Mouse (Mus musculus): Measurements from ENCODE around the gene Arhgef12. TPM values are rescaled to one million over a fixed set of nuclear protein-coding genes. Genes with fewer than 3 reads are reported as not detected.
"Not testable (repeated sequence)": the region's sequence is repeated elsewhere in the genome, so short reads cannot be mapped to it uniquely, and the experiment has no call there.

The Arhgef12 gene
- polyA plus RNA-seq, 1 experiment from 2014 or later = 8.4 TPM

- Histone ChIP-seq H3K36me3 (peaks cover 70% of the 10 kb centered on the region), H3K4me1 (no peaks in the 10 kb centered on the region), H3K27ac (no peak overlapping the region), H3K9me3 (replicated peaks) (no peaks in the 10 kb centered on the region), H3K27me3 (replicated peaks) (no peaks in the 10 kb centered on the region), H3K9ac (no peak overlapping the region), H3K4me3 (no peak overlapping the region), H3K4me2 (no peak overlapping the region)
- 67% methylated on average over 11 of the region's 11 CpGs for WGBS (ENCODE audit: insufficient replicate concordance)
- no peak for ATAC-seq
Measured at GRCm38 (mm10) chr9:42968894-42969521, 138.0 kb downstream of the Arhgef12 start.

GRCm38 (mm10) chr9:42967731-42968130 lies 139.3 kb downstream of the Arhgef12 start:
- Histone ChIP-seq H3K27me3 (replicated peaks) (no peaks in the 10 kb centered on the region), H3K9me3 (replicated peaks) (no peaks in the 10 kb centered on the region), H3K4me3 (no peak overlapping the region), H3K4me2 (no peak overlapping the region), H3K9ac (no peak overlapping the region), H3K36me3 (peaks cover 58% of the 10 kb centered on the region), H3K27ac (no peak overlapping the region), H3K4me1 (no peaks in the 10 kb centered on the region)
- 81% methylated on average over 9 of the region's 9 CpGs for WGBS (ENCODE audit: insufficient replicate concordance)
- ATAC-seq = no peak

- H3K4me3 ChIP-seq; H3K9me3 ChIP-seq (replicated peaks); H3K27ac ChIP-seq; H3K4me2 ChIP-seq; H3K9ac ChIP-seq; H3K4me1 ChIP-seq; ATAC-seq; H3K27me3 ChIP-seq (replicated peaks): not testable (repeated sequence)
- 64% methylated on average over 3 of the region's 3 CpGs for WGBS (ENCODE audit: insufficient replicate concordance)
- H3K36me3 ChIP-seq = peaks cover 29% of the 10 kb centered on the region
Measured at GRCm38 (mm10) chr9:42964809-42965208, 142.2 kb downstream of the Arhgef12 start.

GRCm38 (mm10) chr9:42964366-42964765 lies 142.7 kb downstream of the Arhgef12 start:
- no peak overlapping the region for H3K27ac ChIP-seq
- no peak overlapping the region for H3K4me3 ChIP-seq
- H3K9ac ChIP-seq = no peak overlapping the region
- no peaks in the 10 kb centered on the region for H3K4me1 ChIP-seq
- H3K4me2 ChIP-seq = no peak overlapping the region
- peaks cover 25% of the 10 kb centered on the region for H3K36me3 ChIP-seq
- WGBS (ENCODE audit: insufficient replicate concordance) = 81% methylated on average over 12 of the region's 12 CpGs
- no peaks in the 10 kb centered on the region for H3K9me3 ChIP-seq (replicated peaks)
- H3K27me3 ChIP-seq (replicated peaks) = no peaks in the 10 kb centered on the region
- no peak for ATAC-seq

- Histone ChIP-seq H3K36me3 (peaks cover 8% of the 10 kb centered on the region), H3K4me3 (no peak overlapping the region), H3K4me2 (no peak overlapping the region), H3K27me3 (replicated peaks) (no peaks in the 10 kb centered on the region), H3K4me1 (no peaks in the 10 kb centered on the region), H3K9me3 (replicated peaks) (no peaks in the 10 kb centered on the region), H3K27ac (no peak overlapping the region), H3K9ac (no peak overlapping the region)
- WGBS (ENCODE audit: insufficient replicate concordance) = 82% methylated on average over 6 of the region's 6 CpGs
- ATAC-seq = no peak
Measured at GRCm38 (mm10) chr9:42962506-42962905, 144.5 kb downstream of the Arhgef12 start.

GRCm38 (mm10) chr9:42958401-42958800 lies 148.6 kb downstream of the Arhgef12 start:
- Histone ChIP-seq H3K4me2 (no peak overlapping the region), H3K9ac (no peak overlapping the region), H3K27me3 (replicated peaks) (no peaks in the 10 kb centered on the region), H3K36me3 (no peaks in the 10 kb centered on the region), H3K4me1 (no peaks in the 10 kb centered on the region), H3K27ac (no peak overlapping the region), H3K9me3 (replicated peaks) (no peaks in the 10 kb centered on the region), H3K4me3 (no peak overlapping the region)
- ATAC-seq = no peak
- 78% methylated on average over 7 of the region's 7 CpGs for WGBS (ENCODE audit: insufficient replicate concordance)

- Histone ChIP-seq H3K4me3 (no peak overlapping the region), H3K9ac (no peak overlapping the region), H3K4me2 (no peak overlapping the region), H3K27me3 (replicated peaks) (peaks cover 53% of the 10 kb centered on the region), H3K4me1 (peaks cover 7% of the 10 kb centered on the region), H3K9me3 (replicated peaks) (no peaks in the 10 kb centered on the region), H3K27ac (no peak overlapping the region), H3K36me3 (no peaks in the 10 kb centered on the region)
- ATAC-seq = no peak
- WGBS (ENCODE audit: insufficient replicate concordance) = 38% methylated on average over 1 of the region's 1 CpGs
Measured at GRCm38 (mm10) chr9:42948381-42948780, 158.7 kb downstream of the Arhgef12 start.

GRCm38 (mm10) chr9:42945174-42945573 lies 161.9 kb downstream of the Arhgef12 start:
- WGBS (ENCODE audit: insufficient replicate concordance) = 28% methylated on average over 7 of the region's 7 CpGs
- no peaks in the 10 kb centered on the region for H3K36me3 ChIP-seq
- no peak overlapping the region for H3K27ac ChIP-seq
- no peak for ATAC-seq
- no peak overlapping the region for H3K4me3 ChIP-seq
- H3K4me2 ChIP-seq = no peak overlapping the region
- H3K27me3 ChIP-seq (replicated peaks) = peaks cover 85% of the 10 kb centered on the region
- no peak overlapping the region for H3K9ac ChIP-seq
- H3K4me1 ChIP-seq = peaks cover 11% of the 10 kb centered on the region
- H3K9me3 ChIP-seq (replicated peaks) = no peaks in the 10 kb centered on the region

- peak overlapping the region; percentile 56 for H3K4me3 ChIP-seq
- no peak overlapping the region for H3K27ac ChIP-seq
- ATAC-seq = peak; percentile 72
- 1% methylated on average over 43 of the region's 52 CpGs for WGBS (ENCODE audit: insufficient replicate concordance)
- H3K36me3 ChIP-seq = no peaks in the 10 kb centered on the region
- peak overlapping the region; percentile 79 for H3K4me2 ChIP-seq
- peaks cover 11% of the 10 kb centered on the region for H3K4me1 ChIP-seq
- H3K27me3 ChIP-seq (replicated peaks) = peaks cover 91% of the 10 kb centered on the region
- no peaks in the 10 kb centered on the region for H3K9me3 ChIP-seq (replicated peaks)
- H3K9ac ChIP-seq = no peak overlapping the region
Measured at GRCm38 (mm10) chr9:42944536-42945006, 162.5 kb downstream of the Arhgef12 start.

GRCm38 (mm10) chr9:42943781-42944535 lies 163.1 kb downstream of the Arhgef12 start, which contains the start of gene Grik4:
TSS of gene Grik4 (minus strand) at chr9:42944493.
- ATAC-seq = peak; percentile 52
- H3K4me1 ChIP-seq = peaks cover 11% of the 10 kb centered on the region
- 2% methylated on average over 64 of the region's 68 CpGs for WGBS (ENCODE audit: insufficient replicate concordance)
- H3K9me3 ChIP-seq (replicated peaks) = no peaks in the 10 kb centered on the region
- H3K27me3 ChIP-seq (replicated peaks) = peaks cover 97% of the 10 kb centered on the region
- peak within 1 kb of the TSS; percentile 79 for H3K4me2 ChIP-seq
- peak within 1 kb of the TSS; percentile 61 for H3K9ac ChIP-seq
- no peak within 1 kb of the TSS for H3K27ac ChIP-seq
- H3K36me3 ChIP-seq = no peaks in the 10 kb centered on the region
- H3K4me3 ChIP-seq = peak within 1 kb of the TSS; percentile 56

GRCm38 (mm10) chr9:42943057-42943529 lies 163.9 kb downstream of the Arhgef12 start:
- Histone ChIP-seq H3K9me3 (replicated peaks) (no peaks in the 10 kb centered on the region), H3K4me3 (peak overlapping the region; percentile 56), H3K27ac (no peak overlapping the region), H3K4me2 (peak overlapping the region; percentile 79), H3K4me1 (peaks cover 11% of the 10 kb centered on the region), H3K9ac (no peak overlapping the region), H3K27me3 (replicated peaks) (peaks cover 99% of the 10 kb centered on the region), H3K36me3 (no peaks in the 10 kb centered on the region)
- whole genome bisulfite sequencing (ENCODE audit: insufficient replicate concordance) = 14% methylated on average over 9 of the region's 9 CpGs
- ATAC-seq = no peak

- no peaks in the 10 kb centered on the region for H3K9me3 ChIP-seq (replicated peaks)
- no peaks in the 10 kb centered on the region for H3K36me3 ChIP-seq
- no peak for ATAC-seq
- H3K27ac ChIP-seq = no peak overlapping the region
- WGBS (ENCODE audit: insufficient replicate concordance) = 32% methylated on average over 4 of the region's 4 CpGs
- peaks cover 11% of the 10 kb centered on the region for H3K4me1 ChIP-seq
- no peak overlapping the region for H3K4me3 ChIP-seq
- H3K27me3 ChIP-seq (replicated peaks) = peaks cover 92% of the 10 kb centered on the region
- H3K4me2 ChIP-seq = no peak overlapping the region
- H3K9ac ChIP-seq = no peak overlapping the region
Measured at GRCm38 (mm10) chr9:42942148-42942547, 164.9 kb downstream of the Arhgef12 start.

Measured in liver, embryonic 12.5 days (tissue).